Mouse (Mus musculus) layer of hippocampus, postnatal 14 days (tissue): Measurements from ENCODE around the gene Gm867. TPM values are rescaled to one million over a fixed set of nuclear protein-coding genes. Genes with fewer than 3 reads are reported as not detected.

Source experiments
- DNase-seq, 2 experiments: peaks; one replicate each; pipeline ENCODE4 v3.0.0; 2021 to 2022; ENCODE audit warnings: low spot score in 2 of 2, mixed read lengths in 1 of 2
- long read RNA-seq, 2 experiments: library from polyadenylated mRNA; stranded (forward); transcript quantifications; one replicate each; pipeline ENCODE4 v2.0.0; 2021
- total RNA-seq, 2 experiments: library from RNA; stranded (reverse); gene quantifications; 2 replicates each; pipeline ENCODE4 v1.2.3; 2021

Gene Gm867
- total RNA-seq = 1 to 10 TPM in 1 of 2 experiments, under 1 TPM in 1; 0.88 to 1.1 TPM
- long read RNA-seq, experiment 1 = 0 reads
- long read RNA-seq, experiment 2 = 0 reads

DNA sequence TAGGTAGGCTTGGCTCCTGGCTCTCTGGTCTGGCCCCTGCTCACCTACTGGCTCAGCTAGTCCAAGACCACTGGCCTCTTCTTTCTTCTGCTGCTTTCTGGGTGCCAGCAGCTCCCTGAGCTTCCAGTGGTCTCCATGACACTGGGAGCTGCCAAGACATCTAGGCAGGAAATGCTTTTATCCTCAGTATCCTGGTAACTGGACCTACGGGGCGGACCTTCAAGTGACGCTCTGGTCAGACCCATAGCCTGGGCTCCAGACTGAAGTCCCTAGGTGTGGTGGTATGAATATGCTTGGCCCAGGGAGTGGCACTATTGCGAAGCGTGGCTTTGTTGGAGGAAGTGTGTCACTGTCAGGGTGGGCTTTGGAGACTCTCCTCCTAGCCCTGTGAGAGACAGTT lies at the start of gene Gm867:
Gene Gm867, minus strand, starts transcription at position 153 of the 400 bp plus-strand sequence.
- DNase-seq = no peak

DNA sequence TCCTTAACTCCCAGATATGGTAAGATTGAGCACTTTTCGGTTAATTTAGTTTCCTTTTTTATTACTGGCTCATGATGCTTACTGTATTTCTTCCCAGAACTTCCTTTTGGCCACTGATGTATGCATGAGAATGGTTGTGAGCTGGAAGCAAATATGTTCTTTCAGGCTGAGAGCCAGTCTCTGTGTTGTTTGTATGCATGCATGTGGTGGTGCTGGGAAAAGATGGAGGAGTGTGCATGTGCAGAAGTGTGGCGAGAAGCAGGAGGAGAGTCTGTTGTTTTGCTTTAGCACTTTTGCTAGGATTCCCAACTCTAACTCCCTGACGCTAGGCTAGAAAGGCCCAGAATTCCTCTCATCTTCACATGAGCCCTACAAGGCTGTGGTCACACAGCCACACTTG lies 39.0 kb upstream of the Gm867 start:
- peak in 1 of 2 experiments; percentile 31 for DNase-seq

- no peak for DNase-seq
These were observed 38.3 kb upstream of the Gm867 start for GRCm38 (mm10) chr10:75978835-75979157.

DNA sequence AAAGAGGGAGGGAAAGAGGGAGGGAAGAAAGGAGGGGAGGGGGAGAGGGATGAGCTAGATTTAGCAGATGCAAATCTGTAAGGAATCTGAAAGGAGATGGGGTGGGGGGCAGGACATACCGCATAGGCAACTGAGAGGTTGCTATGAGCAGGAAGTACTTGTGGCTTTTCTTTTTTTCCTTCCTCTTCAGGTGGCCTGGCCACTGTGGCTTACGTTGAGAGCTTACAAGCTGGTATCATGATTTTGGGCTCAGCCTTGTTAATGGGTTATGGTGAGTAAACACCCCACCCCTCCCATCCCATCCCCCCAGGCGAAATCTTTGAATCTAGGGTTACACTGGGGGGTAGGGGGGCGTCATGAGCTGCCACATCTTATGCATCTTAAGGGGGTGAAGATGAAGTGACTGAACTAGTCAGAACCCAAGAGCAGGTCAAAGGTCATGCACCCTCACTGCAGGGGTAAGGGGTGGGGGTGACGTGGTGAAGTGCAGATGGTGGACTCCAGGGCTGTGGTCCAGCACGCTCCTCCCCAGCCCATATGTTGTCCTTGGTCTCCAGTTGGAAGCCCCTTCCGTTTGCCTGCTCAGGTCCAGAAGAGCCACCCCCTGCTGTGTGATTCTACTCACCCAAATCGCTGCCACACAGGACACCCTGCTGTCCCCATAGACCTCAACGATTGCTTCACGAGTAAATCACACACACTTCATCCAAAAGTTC lies 37.8 kb upstream of the Gm867 start:
- DNase-seq = no peak

- DNase-seq = no peak
These were observed 34.7 kb upstream of the Gm867 start for GRCm38 (mm10) chr10:75975216-75975615.

- no peak for DNase-seq
These were observed 33.4 kb upstream of the Gm867 start for GRCm38 (mm10) chr10:75973846-75974245.

GRCm38 (mm10) chr10:75954381-75954811 lies 13.9 kb upstream of the Gm867 start, which contains the start of gene Gm5134:
TSS of gene Gm5134 (plus strand) at chr10:75954514.
- DNase-seq = no peak

GRCm38 (mm10) chr10:75951424-75952050 lies 11.1 kb upstream of the Gm867 start:
- peak; percentile 51 to 60 for DNase-seq

DNA sequence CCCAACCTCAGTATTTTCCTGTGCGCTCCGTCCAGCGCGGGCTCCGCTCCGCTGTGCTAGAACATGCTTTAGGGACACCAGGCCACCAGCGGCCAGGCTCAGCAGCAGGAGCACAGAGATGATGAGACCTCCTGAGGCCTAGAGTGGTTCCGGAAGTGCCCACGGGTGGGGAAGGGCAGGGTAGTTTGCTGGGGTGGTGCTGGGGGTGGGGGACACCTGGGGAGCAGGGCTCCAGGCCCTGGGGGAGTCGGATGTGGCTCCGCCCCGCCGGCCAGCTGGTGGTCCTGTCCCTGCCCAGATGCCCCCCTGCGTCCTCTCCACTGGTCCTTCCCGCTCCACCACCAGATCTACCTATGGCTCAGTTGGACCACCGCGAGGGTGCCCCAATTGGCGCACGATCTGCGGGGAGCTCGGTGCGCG lies 10.3 kb upstream of the Gm867 start:
- DNase-seq = no peak

GRCm38 (mm10) chr10:75949053-75950045 lies 8.9 kb upstream of the Gm867 start:
- DNase-seq = no peak

DNA sequence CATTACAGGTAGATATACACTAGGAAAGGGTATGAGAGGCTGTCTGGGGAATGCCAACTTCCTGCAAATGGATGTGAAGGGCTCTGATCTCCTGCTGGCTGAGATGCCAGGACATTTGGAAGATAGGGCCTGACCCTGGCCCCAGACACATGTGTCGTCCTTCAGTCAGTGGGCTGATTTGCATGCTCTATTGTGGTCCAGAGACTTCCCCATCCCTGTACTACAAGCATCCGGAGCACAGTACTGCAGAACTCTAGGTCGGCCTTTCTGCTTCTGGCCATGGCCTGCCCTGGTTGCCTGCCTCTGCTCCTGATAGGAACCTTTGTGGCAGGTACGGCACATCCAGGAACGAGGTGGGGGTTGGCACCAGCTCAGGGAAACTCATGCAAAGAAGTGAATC lies 7.6 kb upstream of the Gm867 start:
- no peak for DNase-seq

DNA sequence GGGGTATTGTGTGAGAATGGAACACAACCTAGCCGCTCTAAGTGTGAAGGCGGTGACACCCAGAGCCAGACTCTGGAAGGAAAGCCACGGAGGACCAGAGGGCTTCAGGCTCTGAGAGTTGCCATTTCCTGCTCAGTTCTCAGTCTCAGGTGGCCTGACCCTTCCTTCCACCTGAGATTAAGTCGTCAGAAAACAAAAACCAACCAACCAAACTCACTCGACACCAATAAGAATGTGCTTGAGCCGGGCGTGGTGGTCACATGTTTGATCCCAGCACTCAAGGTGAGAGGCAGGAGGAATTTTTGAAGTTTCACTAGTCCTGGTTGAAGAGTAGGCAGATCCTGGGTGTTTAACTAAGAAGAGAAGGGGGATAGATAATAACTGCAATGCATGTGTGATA lies 5.4 kb upstream of the Gm867 start:
- DNase-seq = no peak

DNA sequence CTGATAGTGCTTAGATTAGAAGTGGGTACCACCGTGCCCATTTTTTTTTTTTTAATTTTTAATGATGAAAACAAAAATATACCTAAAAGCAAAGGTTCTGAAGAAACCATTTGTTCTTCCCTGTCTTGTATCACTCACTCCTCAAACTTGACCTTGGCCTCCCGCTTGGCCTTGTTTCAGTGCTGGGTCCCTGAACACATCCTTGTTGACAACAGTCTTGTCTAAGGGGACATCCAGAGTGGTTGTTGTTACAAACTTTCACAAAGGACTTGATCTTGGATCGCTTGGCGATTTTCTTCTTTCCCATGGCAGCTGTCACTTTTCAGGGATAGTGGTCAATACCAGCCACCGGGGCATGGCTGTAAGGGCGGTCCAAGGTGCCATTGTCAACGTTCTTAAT lies 4.7 kb upstream of the Gm867 start:
- no peak for DNase-seq

- DNase-seq = no peak
These were observed 3.7 kb upstream of the Gm867 start for GRCm38 (mm10) chr10:75944066-75944772.

- no peak for DNase-seq
These were observed 2.4 kb upstream of the Gm867 start, which contains the start of gene Vpreb3 for GRCm38 (mm10) chr10:75942736-75943477. TSS of gene Vpreb3 (plus strand) at chr10:75943057.

GRCm38 (mm10) chr10:75941042-75941824 lies 761 bp upstream of the Gm867 start:
- DNase-seq = no peak

DNA sequence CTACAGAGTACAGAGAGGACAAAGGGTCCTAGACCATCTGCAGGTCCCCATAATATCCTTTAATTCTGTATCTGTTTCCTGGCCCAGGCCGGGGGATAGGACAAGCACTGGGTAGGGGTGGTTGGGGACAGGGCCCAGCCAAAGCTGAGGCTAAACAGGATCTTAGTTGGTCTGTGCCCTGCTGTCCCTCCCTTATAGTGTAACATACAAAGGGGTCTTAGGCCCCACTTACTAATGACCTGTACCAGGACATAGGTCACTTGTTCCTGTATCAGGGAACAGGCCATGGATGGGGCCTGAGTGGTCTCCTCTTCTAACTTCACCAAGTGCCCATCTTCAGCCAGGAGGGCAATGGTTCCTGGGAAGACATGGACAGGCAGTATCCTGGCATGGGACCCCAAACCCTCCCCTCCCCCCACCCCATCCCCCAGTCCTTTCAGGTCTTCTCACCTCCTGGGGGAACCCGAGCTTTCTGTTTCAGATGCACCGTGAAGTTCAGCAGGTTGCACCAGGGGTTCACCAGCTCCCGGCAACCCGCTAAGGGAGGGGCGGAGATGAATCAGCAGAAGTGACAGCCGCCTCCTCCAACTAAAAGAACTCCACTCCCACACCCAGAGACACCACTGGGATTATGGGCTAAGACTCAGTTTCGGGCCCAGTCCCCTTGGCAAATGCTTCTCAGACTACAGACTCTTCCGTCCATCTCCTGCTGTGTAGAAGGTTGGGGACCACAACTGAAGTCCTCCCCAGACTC lies 814 bp downstream of the Gm867 start:
- DNase-seq = no peak

GRCm38 (mm10) chr10:75937851-75938643 lies 2.4 kb downstream of the Gm867 start:
- no peak for DNase-seq
